Mouse (Mus musculus) kidney, postnatal 25 days (tissue): ENCODE data around the gene Rnf169.

ENCODE experiments used
- DNase-seq, 2 experiments: peaks; one replicate each; pipeline ENCODE4 v3.0.0; 2021; ENCODE audit warnings: mixed read lengths in 2 of 2

The Rnf169 gene

GRCm38 (mm10) chr7:99980132-99980591 lies at the start of gene Rnf169:
Rnf169 (minus strand) TSS chr7:99980448.
- peak; percentile 96 to 98 for DNase-seq

GRCm38 (mm10) chr7:100029307-100029706 lies 49.1 kb upstream of the Rnf169 start:
- DNase-seq = no peak

- DNase-seq = no peak
Measured at GRCm38 (mm10) chr7:100027353-100027752, 47.1 kb upstream of the Rnf169 start.

GRCm38 (mm10) chr7:100017056-100017455 lies 36.8 kb upstream of the Rnf169 start:
- no peak for DNase-seq

- DNase-seq = peak; percentile 43 to 74
Measured at GRCm38 (mm10) chr7:100014123-100014600, 33.9 kb upstream of the Rnf169 start.

GRCm38 (mm10) chr7:100012515-100012914 lies 32.3 kb upstream of the Rnf169 start:
- peak in 1 of 2 experiments; percentile 51 for DNase-seq

GRCm38 (mm10) chr7:100012085-100012484 lies 31.8 kb upstream of the Rnf169 start:
- DNase-seq = no peak

- peak; percentile 66 to 89 for DNase-seq
Measured at GRCm38 (mm10) chr7:100010711-100011110, 30.5 kb upstream of the Rnf169 start.

GRCm38 (mm10) chr7:100009640-100010039 lies 29.4 kb upstream of the Rnf169 start:
- peak; percentile 81 to 86 for DNase-seq

GRCm38 (mm10) chr7:100008765-100009164 lies 28.5 kb upstream of the Rnf169 start:
- no peak for DNase-seq

- DNase-seq = no peak
Measured at GRCm38 (mm10) chr7:100006411-100006810, 26.2 kb upstream of the Rnf169 start.

GRCm38 (mm10) chr7:100005790-100006189 lies 25.5 kb upstream of the Rnf169 start, which contains the start of gene Chrdl2:
Chrdl2 (plus strand) TSS chr7:100006172.
- DNase-seq = peak; percentile 29 to 67

GRCm38 (mm10) chr7:100003781-100004180 lies 23.5 kb upstream of the Rnf169 start:
- DNase-seq = peak in 1 of 2 experiments; percentile 39

- DNase-seq = no peak
Measured at GRCm38 (mm10) chr7:99998668-99999067, 18.4 kb upstream of the Rnf169 start.

GRCm38 (mm10) chr7:99995186-99995585 lies 14.9 kb upstream of the Rnf169 start:
- no peak for DNase-seq

GRCm38 (mm10) chr7:99993159-99993558 lies 12.9 kb upstream of the Rnf169 start:
- no peak for DNase-seq

GRCm38 (mm10) chr7:99990990-99991707 lies 10.9 kb upstream of the Rnf169 start:
- no peak for DNase-seq

- DNase-seq = peak in 1 of 2 experiments; percentile 35
Measured at GRCm38 (mm10) chr7:99989844-99990760, 9.9 kb upstream of the Rnf169 start.

GRCm38 (mm10) chr7:99988725-99989124 lies 8.5 kb upstream of the Rnf169 start:
- DNase-seq = peak; percentile 72 to 73

GRCm38 (mm10) chr7:99982256-99983242 lies 2.3 kb upstream of the Rnf169 start:
- no peak for DNase-seq

- DNase-seq = peak; percentile 70 to 78
Measured at GRCm38 (mm10) chr7:99981311-99981710, 1.1 kb upstream of the Rnf169 start.

GRCm38 (mm10) chr7:99979546-99980131 lies 609 bp downstream of the Rnf169 start:
- DNase-seq = peak; percentile 68 to 78
